Mouse (Mus musculus): ENCODE data around the gene Tbc1d8b.
"Not testable (repeated sequence)": the region's sequence is repeated elsewhere in the genome, so short reads cannot be mapped to it uniquely, and the experiment has no call there.

Gene Tbc1d8b

GRCm38 (mm10) chrX:139684775-139685695 is at the start of gene Tbc1d8b:
Gene Tbc1d8b (plus strand): TSS chrX:139684996.
- peak; percentile 87 to 88 for DNase-seq

- no peak for DNase-seq
Measured at GRCm38 (mm10) chrX:139639744-139640143, 45.1 kb upstream of the Tbc1d8b start.

- DNase-seq, result no peak
Measured at GRCm38 (mm10) chrX:139640418-139640817, 44.4 kb upstream of the Tbc1d8b start.

GRCm38 (mm10) chrX:139652226-139652625 is 32.6 kb upstream of the Tbc1d8b start:
- no peak for DNase-seq

- no peak for DNase-seq
Measured at GRCm38 (mm10) chrX:139653292-139653691, 31.5 kb upstream of the Tbc1d8b start.

GRCm38 (mm10) chrX:139654350-139655063 is 30.3 kb upstream of the Tbc1d8b start:
- no peak for DNase-seq

GRCm38 (mm10) chrX:139662111-139662510 is 22.7 kb upstream of the Tbc1d8b start:
- no peak for DNase-seq

- peak in 1 of 2 experiments; percentile 14 for DNase-seq
Measured at GRCm38 (mm10) chrX:139665829-139666228, 19.0 kb upstream of the Tbc1d8b start.

- no peak for DNase-seq
Measured at GRCm38 (mm10) chrX:139684410-139684774, 404 bp upstream of the Tbc1d8b start.

- DNase-seq, result no peak
Measured at GRCm38 (mm10) chrX:139714381-139714780, 29.6 kb downstream of the Tbc1d8b start, which contains the start of gene Gm15013. Gene Gm15013 (minus strand): TSS chrX:139714481.

GRCm38 (mm10) chrX:139722350-139722749 is 37.6 kb downstream of the Tbc1d8b start:
- DNase-seq, result no peak

- DNase-seq, result no peak
Measured at GRCm38 (mm10) chrX:139730541-139730940, 45.7 kb downstream of the Tbc1d8b start.

GRCm38 (mm10) chrX:139737066-139737465 is 52.3 kb downstream of the Tbc1d8b start:
- DNase-seq, result no peak

- peak; percentile 82 to 84 for DNase-seq
Measured at GRCm38 (mm10) chrX:139751855-139752254, 67.1 kb downstream of the Tbc1d8b start.

- DNase-seq, result not testable (repeated sequence)
Measured at GRCm38 (mm10) chrX:139758634-139759033, 73.8 kb downstream of the Tbc1d8b start.

- DNase-seq, result peak; percentile 21 to 41
Measured at GRCm38 (mm10) chrX:139762546-139762945, 77.8 kb downstream of the Tbc1d8b start.

- DNase-seq, result no peak
Measured at GRCm38 (mm10) chrX:139769975-139770637, 85.3 kb downstream of the Tbc1d8b start.

- DNase-seq, result peak; percentile 73 to 80
Measured at GRCm38 (mm10) chrX:139774309-139775083, 89.7 kb downstream of the Tbc1d8b start.

GRCm38 (mm10) chrX:139775084-139775612 is 90.4 kb downstream of the Tbc1d8b start:
- DNase-seq, result no peak

- no peak for DNase-seq
Measured at GRCm38 (mm10) chrX:139777357-139777756, 92.6 kb downstream of the Tbc1d8b start.

GRCm38 (mm10) chrX:139778886-139779285 is 94.1 kb downstream of the Tbc1d8b start:
- DNase-seq, result no peak

- peak; percentile 51 to 65 for DNase-seq
Measured at GRCm38 (mm10) chrX:139779401-139779800, 94.6 kb downstream of the Tbc1d8b start.
